Mouse (Mus musculus) hindbrain, embryonic 10.5 days (tissue): ENCODE results near the gene Bmp3. TPM values are rescaled to one million over a fixed set of nuclear protein-coding genes. Genes with fewer than 3 reads are reported as not detected.
A peak's percentile ranks its signal among the peaks of the same experiment; 100 is the strongest.

Source experiments
- DNase-seq: peaks from one replicate; pipeline ENCODE4 v3.0.0-alpha.2; 2017; ENCODE audit warnings: low spot score
- H3K27ac ChIP-seq: fragments of 300-500 bp; sonication (generic); 2 replicates; pipeline ENCODE4 v1.5.1; 2016; ENCODE audit warnings: mild to moderate bottlenecking, moderate library complexity
- H3K27me3 ChIP-seq: fragments of 300-500 bp; sonication (generic); 2 replicates; pipeline ENCODE4 v1.6.1; 2016; ENCODE audit warnings: mild to moderate bottlenecking; ENCODE audit not compliant: poor library complexity, insufficient read depth, severe bottlenecking
- H3K36me3 ChIP-seq: fragments of 300-500 bp; sonication (generic); 2 replicates; pipeline ENCODE4 v1.6.1; 2016; ENCODE audit warnings: mild to moderate bottlenecking, moderate library complexity
- H3K4me1 ChIP-seq: fragments of 300-500 bp; sonication (generic); replicated peaks from 2 replicates; pipeline ENCODE4 v1.6.1; 2016; ENCODE audit warnings: mild to moderate bottlenecking
- H3K4me3 ChIP-seq: fragments of 300-500 bp; sonication (generic); 2 replicates; pipeline ENCODE4 v1.5.1; 2016; ENCODE audit warnings: mild to moderate bottlenecking, moderate library complexity
- H3K9me3 ChIP-seq: fragments of 300-500 bp; sonication (generic); 2 replicates; pipeline ENCODE4 v1.6.1; 2016; ENCODE audit warnings: mild to moderate bottlenecking, moderate library complexity
- WGBS: fragments of 180-500 bp; shearing (Covaris S2); methylation state at CpG from one replicate; pipeline ENCODE4 v1.1.7; 2016; 5-methylcytosine and 5-hydroxymethylcytosine counted together
- polyA plus RNA-seq: library from polyadenylated mRNA; unstranded; fragments of >200 nt; fragmentation: Nextera tagmentation; extraction: Ambion mirVana; gene quantifications from 2 replicates; pipeline ENCODE4 v1.2.1, GENCODE M21; 2016

Bmp3 gene
- polyA plus RNA-seq, result 0.63 and 0.70 TPM in 2 replicates

- whole genome bisulfite sequencing, result 3% methylated on average over 10 of the region's 10 CpGs
- no peaks in the 10 kb centered on the region for H3K9me3 ChIP-seq
- no peaks in the 10 kb centered on the region for H3K36me3 ChIP-seq
- peaks cover 24% of the 10 kb centered on the region for H3K4me1 ChIP-seq
- DNase-seq, result no peak
- peak within 1 kb of the TSS; percentile 70 for H3K4me3 ChIP-seq
- H3K27me3 ChIP-seq, result peaks cover 64% of the 10 kb centered on the region
- H3K27ac ChIP-seq, result peak within 1 kb of the TSS; percentile 62
Observed at GRCm38 (mm10) chr5:98854264-98854626, at the start of gene Bmp3. TSS of gene Bmp3 (plus strand) at chr5:98854415.

DNA sequence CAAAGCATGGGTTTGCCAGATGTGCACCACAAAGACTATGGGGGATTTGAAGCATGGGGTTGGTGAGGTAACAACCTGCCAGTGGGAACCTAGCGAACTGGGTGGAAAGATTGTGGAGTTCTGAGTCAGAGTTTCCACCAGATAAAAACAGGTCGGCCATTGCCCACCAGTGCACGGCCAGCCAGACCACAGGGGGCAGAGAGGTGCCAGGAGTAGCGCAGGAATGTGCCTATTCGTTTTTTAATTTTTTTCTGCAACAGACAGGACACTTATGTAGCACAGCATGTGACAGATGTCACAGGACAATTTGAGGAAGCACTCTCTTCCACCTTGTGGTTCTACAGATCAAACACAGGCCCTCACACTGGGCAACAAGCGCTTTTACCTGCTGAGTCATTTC lies 49.5 kb upstream of the Bmp3 start:
- Histone ChIP-seq H3K36me3 (no peaks in the 10 kb centered on the region), H3K27me3 (no peaks in the 10 kb centered on the region), H3K27ac (no peak overlapping the region), H3K4me3 (no peak overlapping the region), H3K9me3 (no peaks in the 10 kb centered on the region), H3K4me1 (peaks cover 7% of the 10 kb centered on the region; the same call in 1 of the 2 replicates)
- DNase-seq, result no peak
- WGBS, result 86% methylated on average over 6 of the region's 6 CpGs

GRCm38 (mm10) chr5:98806492-98806891 lies 47.7 kb upstream of the Bmp3 start:
- no peak overlapping the region for H3K4me3 ChIP-seq
- DNase-seq, result no peak
- H3K27me3 ChIP-seq, result no peaks in the 10 kb centered on the region
- H3K27ac ChIP-seq, result no peak overlapping the region
- H3K4me1 ChIP-seq, result peaks cover 3% of the 10 kb centered on the region; the same call in 1 of the 2 replicates
- no peaks in the 10 kb centered on the region for H3K9me3 ChIP-seq
- 94% methylated on average over 4 of the region's 4 CpGs for WGBS
- H3K36me3 ChIP-seq, result no peaks in the 10 kb centered on the region

- H3K9me3 ChIP-seq, result no peaks in the 10 kb centered on the region
- H3K27ac ChIP-seq, result no peak overlapping the region
- H3K27me3 ChIP-seq, result no peaks in the 10 kb centered on the region
- no peak for DNase-seq
- H3K36me3 ChIP-seq, result no peaks in the 10 kb centered on the region
- no peaks in the 10 kb centered on the region for H3K4me1 ChIP-seq
- 89% methylated on average over 7 of the region's 7 CpGs for WGBS
- H3K4me3 ChIP-seq, result no peak overlapping the region
Observed at GRCm38 (mm10) chr5:98807022-98807421, 47.2 kb upstream of the Bmp3 start.

DNA sequence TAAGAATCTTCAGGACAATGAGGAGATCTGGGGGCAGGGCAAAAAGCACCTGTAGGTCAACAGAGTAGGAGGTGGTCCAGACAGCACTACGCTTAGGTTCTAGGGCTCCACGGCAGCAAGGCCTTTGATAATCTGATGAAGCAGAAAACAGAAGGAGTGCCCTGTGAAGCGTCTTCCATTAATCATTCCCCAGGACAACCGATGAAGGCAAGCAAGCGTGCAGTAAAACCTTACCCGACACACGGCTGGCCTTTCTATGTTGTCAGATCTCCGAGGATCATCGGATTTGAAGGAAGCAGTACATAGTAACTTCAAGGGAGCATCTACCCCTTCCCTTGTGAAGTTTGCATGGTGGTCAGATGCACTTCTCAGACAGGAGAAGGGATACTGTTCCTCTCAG lies 46.3 kb upstream of the Bmp3 start:
- no peaks in the 10 kb centered on the region for H3K4me1 ChIP-seq
- no peak for DNase-seq
- peaks cover 3% of the 10 kb centered on the region; the same call in 1 of the 2 replicates for H3K9me3 ChIP-seq
- H3K27me3 ChIP-seq, result no peaks in the 10 kb centered on the region
- no peak overlapping the region for H3K27ac ChIP-seq
- WGBS, result 56% methylated on average over 9 of the region's 9 CpGs
- no peaks in the 10 kb centered on the region for H3K36me3 ChIP-seq
- H3K4me3 ChIP-seq, result no peak overlapping the region

- WGBS, result 98% methylated on average over 1 of the region's 1 CpGs
- Histone ChIP-seq H3K4me1 (no peaks in the 10 kb centered on the region), H3K27me3 (no peaks in the 10 kb centered on the region), H3K36me3 (no peaks in the 10 kb centered on the region), H3K4me3 (no peak overlapping the region), H3K27ac (no peak overlapping the region), H3K9me3 (peaks cover 5% of the 10 kb centered on the region; the same call in 1 of the 2 replicates)
- no peak for DNase-seq
Observed at GRCm38 (mm10) chr5:98812380-98812779, 41.8 kb upstream of the Bmp3 start.

DNA sequence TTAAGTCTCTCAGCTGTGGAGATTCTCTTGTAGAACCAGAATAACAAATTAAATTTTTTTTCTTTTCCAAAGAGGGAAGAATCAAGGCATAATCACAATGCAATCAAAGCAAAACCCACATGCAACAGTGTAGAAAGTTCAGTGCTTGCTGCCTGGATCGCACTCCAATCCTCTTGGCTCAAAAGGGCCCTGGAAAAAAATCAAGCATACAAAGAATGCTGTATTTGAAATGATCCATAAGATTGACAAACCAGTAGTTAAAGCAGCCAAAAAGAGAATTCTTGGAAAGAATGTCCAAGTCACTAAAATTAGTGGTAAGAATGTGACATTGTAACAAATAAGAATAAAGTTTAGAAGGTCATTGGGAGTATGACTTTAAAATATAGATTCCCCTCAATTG lies 38.9 kb upstream of the Bmp3 start:
- WGBS, result 90% methylated on average over 1 of the region's 1 CpGs
- Histone ChIP-seq H3K27me3 (no peaks in the 10 kb centered on the region), H3K9me3 (peaks cover 5% of the 10 kb centered on the region; the same call in 1 of the 2 replicates), H3K4me1 (no peaks in the 10 kb centered on the region), H3K36me3 (no peaks in the 10 kb centered on the region), H3K27ac (no peak overlapping the region), H3K4me3 (no peak overlapping the region)
- DNase-seq, result no peak

- WGBS, result 86% methylated on average over 9 of the region's 9 CpGs
- Histone ChIP-seq H3K27ac (no peak overlapping the region; the same call in 1 of the 2 replicates), H3K36me3 (no peaks in the 10 kb centered on the region), H3K27me3 (no peaks in the 10 kb centered on the region), H3K4me3 (no peak overlapping the region), H3K9me3 (no peaks in the 10 kb centered on the region), H3K4me1 (no peaks in the 10 kb centered on the region)
- DNase-seq, result no peak
Observed at GRCm38 (mm10) chr5:98833760-98834159, 20.5 kb upstream of the Bmp3 start.

- no peaks in the 10 kb centered on the region for H3K4me1 ChIP-seq
- no peak overlapping the region for H3K27ac ChIP-seq
- no peak for DNase-seq
- no peaks in the 10 kb centered on the region for H3K36me3 ChIP-seq
- no peak overlapping the region for H3K4me3 ChIP-seq
- H3K27me3 ChIP-seq, result no peaks in the 10 kb centered on the region
- 85% methylated on average over 6 of the region's 6 CpGs for WGBS
- no peaks in the 10 kb centered on the region for H3K9me3 ChIP-seq
Observed at GRCm38 (mm10) chr5:98834300-98834699, 19.9 kb upstream of the Bmp3 start.

- Histone ChIP-seq H3K9me3 (no peaks in the 10 kb centered on the region), H3K36me3 (no peaks in the 10 kb centered on the region), H3K4me3 (no peak overlapping the region), H3K27me3 (no peaks in the 10 kb centered on the region), H3K27ac (no peak overlapping the region), H3K4me1 (0 out of 2 replicates have a peak, but pooled peaks cover 4% of the 10 kb centered on the region)
- 92% methylated on average over 7 of the region's 7 CpGs for WGBS
- no peak for DNase-seq
Observed at GRCm38 (mm10) chr5:98842600-98843310, 11.5 kb upstream of the Bmp3 start.

GRCm38 (mm10) chr5:98844664-98845063 lies 9.6 kb upstream of the Bmp3 start:
- no peaks in the 10 kb centered on the region for H3K36me3 ChIP-seq
- WGBS, result 87% methylated on average over 1 of the region's 1 CpGs
- no peaks in the 10 kb centered on the region for H3K9me3 ChIP-seq
- DNase-seq, result no peak
- H3K27me3 ChIP-seq, result no peaks in the 10 kb centered on the region
- 0 out of 2 replicates have a peak, but pooled peaks cover 4% of the 10 kb centered on the region for H3K4me1 ChIP-seq
- no peak overlapping the region for H3K4me3 ChIP-seq
- H3K27ac ChIP-seq, result no peak overlapping the region

DNA sequence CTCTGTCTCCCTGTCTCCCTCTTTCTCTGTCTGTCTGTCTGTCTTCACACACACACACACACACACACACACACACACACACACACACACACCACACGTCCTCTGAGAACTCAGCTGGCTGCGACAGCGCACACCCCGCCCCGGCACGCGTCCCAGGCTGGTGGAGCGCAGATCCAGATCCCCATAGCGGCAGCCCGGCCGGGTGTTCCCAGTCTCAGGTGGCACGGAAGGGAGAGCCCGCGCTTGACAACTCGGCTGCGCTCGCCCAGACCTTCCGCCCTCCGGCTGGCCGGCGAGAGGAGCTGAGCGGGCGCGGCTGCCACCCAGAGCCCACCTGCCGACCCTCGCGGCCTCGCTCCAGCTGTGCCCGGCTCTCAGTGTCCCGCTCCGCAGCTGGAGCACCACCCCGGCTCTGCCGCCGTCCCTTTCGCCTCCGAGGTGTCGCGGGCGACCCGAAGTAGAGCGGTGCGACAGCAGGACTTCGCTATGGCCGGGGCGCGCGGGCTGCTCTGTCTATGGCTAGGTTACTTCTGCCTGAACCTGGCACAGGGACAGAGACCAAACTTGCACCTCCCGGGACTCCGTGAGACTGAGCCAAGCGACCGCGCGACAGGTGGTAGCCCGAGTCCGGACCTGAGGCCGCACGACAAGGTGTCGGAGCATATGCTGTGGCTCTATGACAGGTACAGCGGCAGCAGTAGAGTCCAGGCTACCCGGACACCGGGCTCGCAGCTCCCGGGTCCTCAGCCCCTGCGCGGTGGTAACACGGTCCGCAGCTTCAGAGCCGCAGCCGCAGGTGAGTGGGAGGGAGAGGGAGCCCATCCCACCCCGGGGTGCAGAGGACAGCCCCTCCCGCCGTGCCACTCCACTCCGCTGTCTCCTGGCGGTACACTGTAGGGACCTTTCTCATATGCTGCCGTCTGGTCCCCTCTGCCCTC lies 681 bp downstream of the Bmp3 start:
- H3K27ac ChIP-seq, result peak overlapping the region; percentile 62

GRCm38 (mm10) chr5:98855741-98856140 lies 1.5 kb downstream of the Bmp3 start:
- Histone ChIP-seq H3K4me1 (peaks cover 24% of the 10 kb centered on the region), H3K4me3 (peak overlapping the region; percentile 70), H3K9me3 (no peaks in the 10 kb centered on the region), H3K36me3 (no peaks in the 10 kb centered on the region), H3K27me3 (peaks cover 64% of the 10 kb centered on the region), H3K27ac (no peak overlapping the region)
- WGBS, result 15% methylated on average over 12 of the region's 12 CpGs
- no peak for DNase-seq

More for the DNA sequence above, 681 bp downstream of the Bmp3 start:
- DNase-seq, result peak; percentile 54
- WGBS, result under 1% methylated on average over 75 of the region's 75 CpGs
- Histone ChIP-seq H3K4me1 (peaks cover 24% of the 10 kb centered on the region), H3K36me3 (no peaks in the 10 kb centered on the region), H3K9me3 (no peaks in the 10 kb centered on the region), H3K27me3 (peaks cover 64% of the 10 kb centered on the region), H3K4me3 (peak overlapping the region; percentile 70)
